Mouse (Mus musculus): ENCODE measurements around the gene Myh7b. TPM values are rescaled to one million over a fixed set of nuclear protein-coding genes. Genes with fewer than 3 reads are reported as not detected.

The Myh7b gene
- polyA plus RNA-seq (2012; ENCODE audit: low replicate concordance), result 2.6 and 5.9 TPM in 2 replicates

DNA sequence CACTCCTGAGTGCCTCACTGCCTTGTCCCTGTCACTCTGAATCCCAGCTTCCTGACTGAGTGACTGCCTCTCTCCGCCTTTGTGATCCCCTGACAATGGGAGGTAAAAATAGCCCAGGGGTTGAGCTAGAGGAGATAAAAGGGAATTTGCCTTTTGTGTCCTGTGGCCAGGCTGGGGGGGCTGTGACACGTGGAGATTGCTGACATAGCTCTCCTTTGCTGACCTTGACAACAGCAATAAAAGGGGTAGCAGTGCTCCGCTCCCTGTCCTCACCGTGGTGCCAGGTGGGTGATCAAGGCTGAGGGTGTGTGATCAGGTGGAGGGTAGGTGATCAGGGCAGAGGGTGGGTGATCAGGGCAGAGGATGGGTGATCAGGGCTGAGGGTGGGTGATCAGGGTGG, at the start of gene Myh7b:
Gene Myh7b, plus strand, starts transcription at position 235 of the 400 bp plus-strand sequence.

DNA sequence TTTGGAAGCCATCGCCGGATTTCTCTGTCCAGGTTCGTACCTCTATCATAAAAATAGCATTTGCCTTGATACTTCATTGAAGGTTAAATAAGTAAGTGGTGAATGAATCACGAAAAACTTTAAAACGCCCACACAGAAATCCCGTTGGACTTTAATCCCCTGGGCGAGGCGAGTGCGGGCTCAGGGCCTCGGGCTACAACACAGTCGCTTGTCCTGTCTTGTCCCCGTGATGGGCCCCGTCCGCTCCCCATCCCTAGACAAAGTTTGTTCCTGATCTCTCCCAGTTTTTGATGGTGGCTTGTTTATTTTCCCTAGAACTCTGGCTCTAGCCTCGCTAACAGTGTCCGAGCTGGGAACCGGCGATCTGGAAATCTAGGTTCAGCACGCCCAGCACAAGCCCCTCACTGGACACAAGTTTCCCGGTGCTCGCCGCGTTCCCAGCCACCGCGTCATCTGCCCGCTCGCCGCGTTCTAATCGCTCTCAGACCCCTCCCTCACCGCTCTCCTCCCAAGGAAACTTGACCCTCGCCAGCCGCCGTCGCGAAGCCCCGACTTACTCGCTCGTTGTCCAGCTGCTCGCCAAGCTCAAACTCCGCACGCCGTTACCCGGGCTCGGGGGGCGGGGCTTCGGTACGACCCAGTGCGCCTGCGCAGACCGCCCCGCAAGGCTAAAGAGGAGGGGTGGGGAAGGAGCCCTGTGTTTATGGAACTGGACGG, 18.7 kb upstream of the Myh7b start, which contains the start of gene Gss:
Gene Gss, minus strand, starts transcription at position 674 of the 717 bp plus-strand sequence.

Other genes starting within 250 kb of the Myh7b start
- 11.6 and 16.1 TPM in 2 replicates for gene Trp53inp2, start 230.2 kb upstream of the Myh7b start, polyA plus RNA-seq (2012; ENCODE audit: low replicate concordance)
- gene Ncoa6, start 137.3 kb upstream of the Myh7b start, polyA plus RNA-seq (2012; ENCODE audit: low replicate concordance), result 51.9 and 92.6 TPM in 2 replicates
- gene Acss2, start 93.3 kb upstream of the Myh7b start, polyA plus RNA-seq (2012; ENCODE audit: low replicate concordance), result 6.8 and 22.3 TPM in 2 replicates
- 0.42 and 2.8 TPM in 2 replicates for gene Ggt7, start 93.0 kb upstream of the Myh7b start, polyA plus RNA-seq (2012; ENCODE audit: low replicate concordance)
- 17.2 and 20.6 TPM in 2 replicates for gene Gss, start 18.4 kb upstream of the Myh7b start, polyA plus RNA-seq (2012; ENCODE audit: low replicate concordance)
- 79.6 and 93.0 TPM in 2 replicates for gene Trpc4ap, start 81.2 kb downstream of the Myh7b start, polyA plus RNA-seq (2012; ENCODE audit: low replicate concordance)
- 52.9 and 96.9 TPM in 2 replicates for gene Edem2, start 118.3 kb downstream of the Myh7b start, polyA plus RNA-seq (2012; ENCODE audit: low replicate concordance)
- not detected in 2 replicates for gene Gm17581, start 124.7 kb downstream of the Myh7b start, polyA plus RNA-seq (2012; ENCODE audit: low replicate concordance)
- gene Procr, start 139.9 kb downstream of the Myh7b start, polyA plus RNA-seq (2012; ENCODE audit: low replicate concordance), result 0.71 and 3.0 TPM in 2 replicates
- not detected in 2 replicates for gene Mmp24, start 164.1 kb downstream of the Myh7b start, polyA plus RNA-seq (2012; ENCODE audit: low replicate concordance)
- gene BC029722, start 208.2 kb downstream of the Myh7b start, polyA plus RNA-seq (2012; ENCODE audit: low replicate concordance), result 34.6 and 39.0 TPM in 2 replicates
- 525 and 574 TPM in 2 replicates for gene Eif6, start 215.7 kb downstream of the Myh7b start, polyA plus RNA-seq (2012; ENCODE audit: low replicate concordance)
- gene Fam83c, start 223.6 kb downstream of the Myh7b start, polyA plus RNA-seq (2012; ENCODE audit: low replicate concordance), result not detected in 2 replicates